Mouse (Mus musculus): ENCODE results near the gene Paip2b. TPM values are rescaled to one million over a fixed set of nuclear protein-coding genes. Genes with fewer than 3 reads are reported as not detected.
A peak's percentile ranks its signal among the peaks of the same experiment; 100 is the strongest.
"Not testable (repeated sequence)": the region's sequence is repeated elsewhere in the genome, so short reads cannot be mapped to it uniquely, and the experiment has no call there.

The Paip2b gene
- total RNA-seq, 1 experiment from 2014 or later = 28.2 TPM

- no peak for DNase-seq
These were observed 34.9 kb downstream of the Paip2b start for GRCm38 (mm10) chr6:83796686-83797085.

GRCm38 (mm10) chr6:83795492-83795900 lies 36.0 kb downstream of the Paip2b start:
- DNase-seq = no peak

GRCm38 (mm10) chr6:83794760-83795296 lies 36.7 kb downstream of the Paip2b start, which contains the start of gene Nagk:
Gene Nagk (plus strand): TSS chr6:83794982.
- peak; percentile 94 for DNase-seq

GRCm38 (mm10) chr6:83791251-83791890 lies 40.2 kb downstream of the Paip2b start:
- DNase-seq = no peak

- DNase-seq = not testable (repeated sequence)
These were observed 41.0 kb downstream of the Paip2b start for GRCm38 (mm10) chr6:83790533-83790932.

- DNase-seq = no peak
These were observed 43.0 kb downstream of the Paip2b start for GRCm38 (mm10) chr6:83788554-83788953.

GRCm38 (mm10) chr6:83786426-83786825 lies 45.1 kb downstream of the Paip2b start:
- DNase-seq = no peak

- peak; percentile 50 for DNase-seq
These were observed 52.5 kb downstream of the Paip2b start for GRCm38 (mm10) chr6:83779026-83779425.

- DNase-seq = peak; percentile 37
These were observed 53.2 kb downstream of the Paip2b start for GRCm38 (mm10) chr6:83778306-83778705.

GRCm38 (mm10) chr6:83775638-83776293 lies 55.8 kb downstream of the Paip2b start, which contains the start of gene Tex261:
Gene Tex261 (minus strand): TSS chr6:83775813.
- peak; percentile 95 for DNase-seq

- DNase-seq = no peak
These were observed 56.6 kb downstream of the Paip2b start for GRCm38 (mm10) chr6:83774781-83775563.

GRCm38 (mm10) chr6:83774126-83774525 lies 57.4 kb downstream of the Paip2b start:
- DNase-seq = no peak

GRCm38 (mm10) chr6:83768485-83768884 lies 63.1 kb downstream of the Paip2b start:
- DNase-seq = no peak

GRCm38 (mm10) chr6:83766982-83767381 lies 64.6 kb downstream of the Paip2b start:
- DNase-seq = no peak

- peak; percentile 33 for DNase-seq
These were observed 68.6 kb downstream of the Paip2b start for GRCm38 (mm10) chr6:83762880-83763431.

- no peak for DNase-seq
These were observed 69.2 kb downstream of the Paip2b start, which contains the start of gene Ankrd53 for GRCm38 (mm10) chr6:83762344-83762743. Gene Ankrd53 (plus strand): TSS chr6:83762644.

GRCm38 (mm10) chr6:83756051-83756450 lies 75.5 kb downstream of the Paip2b start:
- DNase-seq = no peak

Other genes with a start within 250 kb of the Paip2b start
- not detected in 2 replicates for gene Clec4f, start 175.6 kb downstream of the Paip2b start, total RNA-seq (2021)
- gene Cd207, start 153.9 kb downstream of the Paip2b start, total RNA-seq (2021) = not detected in 2 replicates
- not detected in 2 replicates for gene Vax2, start 120.5 kb downstream of the Paip2b start, total RNA-seq (2021)
- gene Atp6v1b1, start 88.8 kb downstream of the Paip2b start, total RNA-seq (2021) = not detected in 2 replicates
- 0.30 TPM in 1 of 2 replicates, not detected in the other for gene Ankrd53, start 69.1 kb downstream of the Paip2b start, total RNA-seq (2021)
- 108 and 125 TPM in 2 replicates for gene Tex261, start 55.9 kb downstream of the Paip2b start, total RNA-seq (2021)
- 50.4 and 59.5 TPM in 2 replicates for gene Nagk, start 36.8 kb downstream of the Paip2b start, total RNA-seq (2021)
- gene Zfp638, start 35.4 kb upstream of the Paip2b start, total RNA-seq (2021) = 102 and 117 TPM in 2 replicates
- 48.0 and 57.7 TPM in 2 replicates for gene Dysf, start 176.8 kb upstream of the Paip2b start, total RNA-seq (2021)

Data from adrenal gland, postnatal 25 days (tissue).